8 mouse cellular contexts compared by ENCODE assay signal in genomic region chr17:34118113-34118872, GRCm38 (mm10). TPM values are rescaled to one million over a fixed set of nuclear protein-coding genes. Genes with fewer than 3 reads are reported as not detected.
DNase-seq lines count a peak whose midpoint lies in the region; ATAC-seq lines count a peak whose summit lies in the region.

No protein-coding gene starts in this region.

- peak overlapping the region; percentile 100 for H3K27ac ChIP-seq in forebrain, embryonic 11.5 days (ENCODE audit: low read depth, low read length)
- peak overlapping the region; percentile 100 for H3K27ac ChIP-seq in hindbrain, embryonic 13.5 days
- peak overlapping the region; percentile 100 for H3K27ac ChIP-seq in liver, embryonic 11.5 days (ENCODE audit: low read depth, low read length)
- H3K27ac ChIP-seq in neural tube, embryonic 12.5 days = peak overlapping the region; percentile 70; the same call in 1 of the 2 replicates

- ATAC-seq in forebrain, embryonic 11.5 days (replicated peaks; ENCODE audit: low FRiP score) = no peak
- ATAC-seq in hindbrain, embryonic 13.5 days (ENCODE audit: low FRiP score) = no peak
- no peak for ATAC-seq in liver, embryonic 11.5 days (replicated peaks; ENCODE audit: low FRiP score)
- ATAC-seq in neural tube, embryonic 12.5 days (ENCODE audit: low FRiP score, low read depth) = no peak

- DNase-seq in layer of hippocampus, adult 9-11 months = peak; percentile 57
- DNase-seq in layer of hippocampus, postnatal 25 days (ENCODE audit: extremely low spot score in 1 of 2, low spot score in 1 of 2) = no peak
- DNase-seq in adrenal gland, postnatal 36 days = peak; percentile 34 to 60
- DNase-seq in forebrain, embryonic 11.5 days (ENCODE audit: low spot score) = peak; percentile 79
- DNase-seq in liver, embryonic 11.5 days (ENCODE audit: low spot score) = peak; percentile 55
- peak; percentile 85 for DNase-seq in thymus, postnatal 4 days

- peak overlapping the region; percentile 95 for H3K4me2 ChIP-seq in forebrain, embryonic 11.5 days (ENCODE audit: low read depth, low read length, severe bottlenecking)
- peak overlapping the region; percentile 93 for H3K4me2 ChIP-seq in hindbrain, embryonic 13.5 days
- peak overlapping the region; percentile 97 for H3K4me2 ChIP-seq in liver, embryonic 11.5 days
- peak overlapping the region; percentile 99 for H3K4me2 ChIP-seq in neural tube, embryonic 12.5 days (replicated peaks)

- H3K4me1 ChIP-seq in forebrain, embryonic 11.5 days (replicated peaks; ENCODE audit: control insufficient read depth, insufficient read depth, low read length) = peaks cover 12% of the 10 kb centered on the region; the same call in 1 of the 2 replicates
- peaks cover 33% of the 10 kb centered on the region for H3K4me1 ChIP-seq in hindbrain, embryonic 13.5 days (replicated peaks)
- H3K4me1 ChIP-seq in liver, embryonic 11.5 days (replicated peaks; ENCODE audit: control insufficient read depth, insufficient read depth, low read length) = peaks cover 15% of the 10 kb centered on the region
- peaks cover 15% of the 10 kb centered on the region for H3K4me1 ChIP-seq in neural tube, embryonic 12.5 days

- H3K9ac ChIP-seq in forebrain, embryonic 11.5 days (ENCODE audit: low read length) = peak overlapping the region; percentile 100
- peak overlapping the region; percentile 97 for H3K9ac ChIP-seq in hindbrain, embryonic 13.5 days
- peak overlapping the region; percentile 97 for H3K9ac ChIP-seq in liver, embryonic 11.5 days (ENCODE audit: low read depth, low read length)
- peak overlapping the region; percentile 96 for H3K9ac ChIP-seq in neural tube, embryonic 12.5 days

- H3K9me3 ChIP-seq in forebrain, embryonic 11.5 days (ENCODE audit: control insufficient read depth, low read length) = no peaks in the 10 kb centered on the region
- no peaks in the 10 kb centered on the region for H3K9me3 ChIP-seq in hindbrain, embryonic 13.5 days
- H3K9me3 ChIP-seq in liver, embryonic 11.5 days (ENCODE audit: control insufficient read depth, low read length) = no peaks in the 10 kb centered on the region
- H3K9me3 ChIP-seq in neural tube, embryonic 12.5 days = no peaks in the 10 kb centered on the region

- H3K4me3 ChIP-seq in forebrain, embryonic 11.5 days (ENCODE audit: low read depth, low read length) = peak overlapping the region; percentile 100
- peak overlapping the region; percentile 95 for H3K4me3 ChIP-seq in hindbrain, embryonic 13.5 days
- H3K4me3 ChIP-seq in liver, embryonic 11.5 days (ENCODE audit: low read depth, low read length) = peak overlapping the region; percentile 100
- H3K4me3 ChIP-seq in neural tube, embryonic 12.5 days = peak overlapping the region; percentile 96

- H3K36me3 ChIP-seq in forebrain, embryonic 11.5 days (ENCODE audit: control insufficient read depth, insufficient read depth, low read length) = peaks cover 30% of the 10 kb centered on the region
- H3K36me3 ChIP-seq in hindbrain, embryonic 13.5 days = peaks cover 49% of the 10 kb centered on the region
- H3K36me3 ChIP-seq in liver, embryonic 11.5 days (ENCODE audit: control insufficient read depth, insufficient read depth, low read length) = peaks cover 56% of the 10 kb centered on the region
- peaks cover 48% of the 10 kb centered on the region for H3K36me3 ChIP-seq in neural tube, embryonic 12.5 days

- H3K27me3 ChIP-seq in forebrain, embryonic 11.5 days (ENCODE audit: control insufficient read depth, insufficient read depth, low read length) = no peaks in the 10 kb centered on the region
- H3K27me3 ChIP-seq in hindbrain, embryonic 13.5 days = no peaks in the 10 kb centered on the region
- no peaks in the 10 kb centered on the region for H3K27me3 ChIP-seq in liver, embryonic 11.5 days (replicated peaks; ENCODE audit: control insufficient read depth, insufficient read depth, low read length)
- no peaks in the 10 kb centered on the region for H3K27me3 ChIP-seq in neural tube, embryonic 12.5 days (replicated peaks)

- WGBS in forebrain, embryonic 11.5 days = under 1% methylated on average over 67 of the region's 67 CpGs
- under 1% methylated on average over 67 of the region's 67 CpGs for WGBS in hindbrain, embryonic 13.5 days
- WGBS in liver, embryonic 11.5 days = under 1% methylated on average over 67 of the region's 67 CpGs
- under 1% methylated on average over 64 of the region's 67 CpGs for WGBS in neural tube, embryonic 12.5 days

RNA-seq across cellular contexts. Expression of gene H2-DMa, which starts 1.0 kb away (rescaled TPM):
- total RNA-seq in layer of hippocampus, postnatal 25 days (2021) = 10 to 100 TPM; 32.3 to 35.1 TPM
- total RNA-seq in adrenal gland, postnatal 36 days (2021) = 10 to 100 TPM; 11.4 to 12.7 TPM
- 7.2 and 8.2 TPM in 2 replicates for polyA plus RNA-seq in forebrain, embryonic 11.5 days (2014; fragmentation: Nextera tagmentation; extraction: Ambion mirVana)
- polyA plus RNA-seq in hindbrain, embryonic 13.5 days (2015; fragmentation: Nextera tagmentation; extraction: Ambion mirVana) = 14.4 and 16.9 TPM in 2 replicates
- polyA plus RNA-seq in liver, embryonic 11.5 days (2014; fragmentation: Nextera tagmentation; extraction: Ambion mirVana) = 5.6 and 5.9 TPM in 2 replicates
- 12.3 and 15.0 TPM in 2 replicates for polyA plus RNA-seq in neural tube, embryonic 12.5 days (2016; fragmentation: Nextera tagmentation; extraction: Ambion mirVana)

RNA-seq across cellular contexts. Expression of gene Brd2, which starts 4.1 kb away (rescaled TPM):
- 100 to 1,000 TPM; 196 to 216 TPM for total RNA-seq in layer of hippocampus, postnatal 25 days (2021)
- 100 to 1,000 TPM; 213 to 224 TPM for total RNA-seq in adrenal gland, postnatal 36 days (2021)
- polyA plus RNA-seq in forebrain, embryonic 11.5 days (2014; fragmentation: Nextera tagmentation; extraction: Ambion mirVana) = 152 and 163 TPM in 2 replicates
- 127 and 129 TPM in 2 replicates for polyA plus RNA-seq in hindbrain, embryonic 13.5 days (2015; fragmentation: Nextera tagmentation; extraction: Ambion mirVana)
- polyA plus RNA-seq in liver, embryonic 11.5 days (2014; fragmentation: Nextera tagmentation; extraction: Ambion mirVana) = 86.1 and 90.8 TPM in 2 replicates
- polyA plus RNA-seq in neural tube, embryonic 12.5 days (2016; fragmentation: Nextera tagmentation; extraction: Ambion mirVana) = 135 and 141 TPM in 2 replicates

RNA-seq across cellular contexts. Expression of gene H2-DMb2, which starts 24.8 kb away (rescaled TPM):
- total RNA-seq in layer of hippocampus, postnatal 25 days (2021) = under 1 TPM; 0.69 to 0.94 TPM
- total RNA-seq in adrenal gland, postnatal 36 days (2021) = 1 to 10 TPM in 1 of 2 experiments, under 1 TPM in 1; 0.72 to 2.2 TPM
- 0.15 TPM in 1 of 2 replicates, not detected in the other for polyA plus RNA-seq in forebrain, embryonic 11.5 days (2014; fragmentation: Nextera tagmentation; extraction: Ambion mirVana)
- 0.27 TPM in 2 replicates for polyA plus RNA-seq in hindbrain, embryonic 13.5 days (2015; fragmentation: Nextera tagmentation; extraction: Ambion mirVana)
- 0.32 and 0.34 TPM in 2 replicates for polyA plus RNA-seq in liver, embryonic 11.5 days (2014; fragmentation: Nextera tagmentation; extraction: Ambion mirVana)
- polyA plus RNA-seq in neural tube, embryonic 12.5 days (2016; fragmentation: Nextera tagmentation; extraction: Ambion mirVana) = 0.17 and 0.23 TPM in 2 replicates

RNA-seq across cellular contexts. Expression of gene H2-Oa, which starts 26.2 kb away (rescaled TPM):
- total RNA-seq in layer of hippocampus, postnatal 25 days (2021) = under 1 TPM; 0.42 to 0.45 TPM
- not detected for total RNA-seq in adrenal gland, postnatal 36 days (2021)
- 0.17 and 0.25 TPM in 2 replicates for polyA plus RNA-seq in forebrain, embryonic 11.5 days (2014; fragmentation: Nextera tagmentation; extraction: Ambion mirVana)
- 0.18 TPM in 1 of 2 replicates, not detected in the other for polyA plus RNA-seq in hindbrain, embryonic 13.5 days (2015; fragmentation: Nextera tagmentation; extraction: Ambion mirVana)
- polyA plus RNA-seq in liver, embryonic 11.5 days (2014; fragmentation: Nextera tagmentation; extraction: Ambion mirVana) = 0.26 and 0.56 TPM in 2 replicates
- polyA plus RNA-seq in neural tube, embryonic 12.5 days (2016; fragmentation: Nextera tagmentation; extraction: Ambion mirVana) = 0.44 and 0.50 TPM in 2 replicates

RNA-seq across cellular contexts. Expression of gene H2-DMb1, which starts 34.6 kb away (rescaled TPM):
- total RNA-seq in layer of hippocampus, postnatal 25 days (2021) = 1 to 10 TPM; 1.8 to 3.4 TPM
- 1 to 10 TPM; 3.5 to 6.0 TPM for total RNA-seq in adrenal gland, postnatal 36 days (2021)
- 0.15 and 0.87 TPM in 2 replicates for polyA plus RNA-seq in forebrain, embryonic 11.5 days (2014; fragmentation: Nextera tagmentation; extraction: Ambion mirVana)
- 0.60 and 0.84 TPM in 2 replicates for polyA plus RNA-seq in hindbrain, embryonic 13.5 days (2015; fragmentation: Nextera tagmentation; extraction: Ambion mirVana)
- polyA plus RNA-seq in liver, embryonic 11.5 days (2014; fragmentation: Nextera tagmentation; extraction: Ambion mirVana) = 0.19 and 0.43 TPM in 2 replicates
- 0.23 and 0.47 TPM in 2 replicates for polyA plus RNA-seq in neural tube, embryonic 12.5 days (2016; fragmentation: Nextera tagmentation; extraction: Ambion mirVana)

Comparison
In these comparisons a context has a peak if more than half of its experiments do, and no peak if none do; other contexts are left out.
1. DNase-seq: peak in layer of hippocampus, adult 9-11 months (single experiment), adrenal gland, postnatal 36 days (2 of 2), forebrain, embryonic 11.5 days (single experiment), liver, embryonic 11.5 days (single experiment) and thymus, postnatal 4 days (single experiment); none in layer of hippocampus, postnatal 25 days (0 of 2).
2. Peak in every context shown above with its lines, with median percentiles within 50 percentile points of each other: H3K27ac ChIP-seq, H3K4me2 ChIP-seq, H3K4me3 ChIP-seq and H3K9ac ChIP-seq.